Mouse (Mus musculus): Measurements from ENCODE around the gene Ppp1r35. TPM values are rescaled to one million over a fixed set of nuclear protein-coding genes. Genes with fewer than 3 reads are reported as not detected.

Gene Ppp1r35
- polyA plus RNA-seq, 1 experiment from 2014 or later: 51.1 TPM

DNA sequence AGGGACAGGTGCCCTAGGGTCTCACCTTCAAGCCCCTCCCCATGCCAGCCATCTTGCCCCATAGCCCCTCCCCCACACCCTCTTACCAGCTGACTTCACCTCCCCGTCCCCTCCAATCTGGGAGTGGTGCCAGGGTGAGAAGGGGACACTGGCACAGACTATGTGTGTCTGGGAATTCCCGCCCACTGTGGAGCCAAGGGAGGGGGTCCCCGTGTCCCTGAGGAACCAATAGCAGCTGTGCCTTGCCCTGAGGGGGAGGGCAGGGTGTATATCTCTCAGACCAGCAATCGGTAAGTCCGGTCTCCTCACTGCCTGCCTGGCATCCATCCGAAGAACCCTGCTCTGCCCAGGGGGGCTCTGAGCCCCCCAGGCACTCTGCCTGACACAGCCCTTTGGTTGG lies 20.8 kb upstream of the Ppp1r35 start:
- Histone ChIP-seq H3K4me2 (replicated peaks) (peak overlapping the region; percentile 29), H3K27me3 (ENCODE audit: control insufficient read depth, insufficient read depth, low read length) (no peaks in the 10 kb centered on the region), H3K4me3 (replicated peaks; ENCODE audit: low read length) (no peak overlapping the region), H3K4me1 (replicated peaks; ENCODE audit: control insufficient read depth, insufficient read depth, low read length) (peaks cover 10% of the 10 kb centered on the region; the same call in 1 of the 2 replicates), H3K27ac (peak overlapping the region; percentile 63; the same call in 1 of the 2 replicates), H3K36me3 (replicated peaks; ENCODE audit: control insufficient read depth, insufficient read depth) (peaks cover 25% of the 10 kb centered on the region), H3K9me3 (ENCODE audit: control insufficient read depth, low read length) (no peaks in the 10 kb centered on the region), H3K9ac (0 out of 2 replicates have a peak overlapping the region, but pooled peaks have one; percentile 28)
- WGBS: 58% methylated on average over 6 of the region's 6 CpGs
- peak; percentile 73 for ATAC-seq (ENCODE audit: low FRiP score)
- DNase-seq (ENCODE audit: low spot score): peak; percentile 67

DNA sequence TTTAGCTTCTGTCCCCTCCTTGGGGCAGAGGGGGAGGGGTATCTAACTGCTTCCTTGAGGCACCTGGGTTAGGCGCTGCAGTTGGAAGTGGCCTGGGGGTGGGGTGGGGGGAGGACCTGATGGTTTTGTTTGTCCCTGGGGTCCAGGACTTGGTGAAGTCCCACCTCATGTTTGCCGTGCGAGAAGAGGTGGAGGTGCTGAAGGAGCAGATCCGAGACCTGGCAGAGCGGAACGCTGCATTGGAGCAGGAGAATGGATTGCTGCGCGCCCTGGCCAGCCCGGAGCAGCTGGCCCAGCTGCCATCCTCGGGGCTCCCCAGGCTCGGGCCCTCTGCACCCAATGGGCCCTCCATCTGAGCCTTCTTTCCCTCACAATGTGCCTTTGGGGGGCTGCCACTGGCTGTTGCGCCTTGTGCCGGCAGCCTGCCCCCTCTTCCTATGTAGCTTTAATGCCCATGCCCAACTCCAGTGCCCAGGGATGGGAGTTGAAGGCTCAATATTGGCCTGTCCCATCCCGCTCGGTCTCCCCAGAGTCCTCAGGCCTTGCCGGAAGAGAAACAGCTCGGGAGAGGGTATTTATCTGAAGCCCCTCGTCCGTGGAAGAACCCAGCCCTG lies 19.6 kb upstream of the Ppp1r35 start:
- H3K9me3 ChIP-seq (ENCODE audit: control insufficient read depth, low read length): no peaks in the 10 kb centered on the region
- 0 out of 2 replicates have a peak overlapping the region, but pooled peaks have one; percentile 3 for H3K4me3 ChIP-seq (replicated peaks; ENCODE audit: low read length)
- peak overlapping the region; percentile 72 for H3K27ac ChIP-seq

GRCm38 (mm10) chr5:137759971-137760412 lies 18.7 kb upstream of the Ppp1r35 start:
- no peaks in the 10 kb centered on the region for H3K27me3 ChIP-seq (ENCODE audit: control insufficient read depth, insufficient read depth, low read length)
- H3K9me3 ChIP-seq (ENCODE audit: control insufficient read depth, low read length): no peaks in the 10 kb centered on the region
- DNase-seq (ENCODE audit: low spot score): peak; percentile 78
- peak overlapping the region; percentile 72 for H3K27ac ChIP-seq
- peaks cover 10% of the 10 kb centered on the region; the same call in 1 of the 2 replicates for H3K4me1 ChIP-seq (replicated peaks; ENCODE audit: control insufficient read depth, insufficient read depth, low read length)
- 23% methylated on average over 4 of the region's 4 CpGs for WGBS
- H3K4me3 ChIP-seq (replicated peaks; ENCODE audit: low read length): no peak overlapping the region
- ATAC-seq (ENCODE audit: low FRiP score): peak; percentile 89
- no peak overlapping the region for H3K9ac ChIP-seq
- peaks cover 15% of the 10 kb centered on the region for H3K36me3 ChIP-seq (replicated peaks; ENCODE audit: control insufficient read depth, insufficient read depth)
- no peak overlapping the region for H3K4me2 ChIP-seq (replicated peaks)

More for the DNA sequence above, 19.6 kb upstream of the Ppp1r35 start:
- DNase-seq (ENCODE audit: low spot score) (no peak), ATAC-seq (ENCODE audit: low FRiP score) (no peak)
- H3K4me2 ChIP-seq (replicated peaks): no peak overlapping the region
- H3K4me1 ChIP-seq (replicated peaks; ENCODE audit: control insufficient read depth, insufficient read depth, low read length): peaks cover 10% of the 10 kb centered on the region; the same call in 1 of the 2 replicates
- peak overlapping the region; percentile 28; the same call in 1 of the 2 replicates for H3K9ac ChIP-seq
- peaks cover 18% of the 10 kb centered on the region for H3K36me3 ChIP-seq (replicated peaks; ENCODE audit: control insufficient read depth, insufficient read depth)
- H3K27me3 ChIP-seq (ENCODE audit: control insufficient read depth, insufficient read depth, low read length): no peaks in the 10 kb centered on the region
- 88% methylated on average over 19 of the region's 19 CpGs for WGBS

DNA sequence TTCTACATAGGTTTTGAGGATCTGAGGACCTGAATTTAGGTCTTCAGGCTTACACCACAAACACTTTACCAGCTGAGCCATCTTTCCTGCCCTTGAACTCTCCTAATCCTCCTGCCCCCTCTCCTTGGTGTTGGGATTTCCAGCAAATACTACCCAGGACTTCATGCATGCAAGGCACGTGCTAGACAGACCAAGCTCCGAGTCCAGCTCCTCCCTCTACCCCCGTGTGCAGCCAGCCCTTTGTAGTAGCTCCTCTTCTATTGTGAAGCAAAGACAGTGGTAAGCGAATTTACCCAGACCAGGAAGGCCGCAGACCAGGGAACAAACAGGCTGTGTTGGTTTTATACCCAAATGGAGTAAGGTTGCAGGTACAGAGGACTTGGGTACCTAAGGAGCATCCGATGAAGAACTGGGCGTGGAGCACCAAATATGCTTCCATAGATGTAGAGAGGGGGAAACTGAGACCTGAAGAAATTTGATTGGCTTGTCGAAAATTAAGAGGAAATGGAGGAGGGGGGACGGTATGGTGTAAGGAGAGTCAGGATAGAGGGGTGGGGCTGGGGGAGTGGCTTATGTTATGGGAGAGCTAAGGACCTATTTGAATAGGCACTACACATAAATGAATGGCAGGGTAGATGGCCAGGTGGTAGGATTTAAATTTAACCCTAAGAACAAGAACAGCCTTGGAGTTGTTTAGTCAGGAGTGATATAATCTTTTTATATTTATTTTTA lies 13.9 kb upstream of the Ppp1r35 start:
- Histone ChIP-seq H3K27ac (no peak overlapping the region), H3K4me1 (replicated peaks; ENCODE audit: control insufficient read depth, insufficient read depth, low read length) (peaks cover 2% of the 10 kb centered on the region; the same call in 1 of the 2 replicates), H3K9me3 (ENCODE audit: control insufficient read depth, low read length) (no peaks in the 10 kb centered on the region), H3K9ac (no peak overlapping the region), H3K4me3 (replicated peaks; ENCODE audit: low read length) (no peak overlapping the region), H3K27me3 (ENCODE audit: control insufficient read depth, insufficient read depth, low read length) (no peaks in the 10 kb centered on the region), H3K4me2 (replicated peaks) (no peak overlapping the region), H3K36me3 (replicated peaks; ENCODE audit: control insufficient read depth, insufficient read depth) (no peaks in the 10 kb centered on the region)
- 42% methylated on average over 9 of the region's 9 CpGs for WGBS
- DNase-seq (ENCODE audit: low spot score) (no peak), ATAC-seq (ENCODE audit: low FRiP score) (no peak)

- Histone ChIP-seq H3K9ac (no peak overlapping the region), H3K4me3 (replicated peaks; ENCODE audit: low read length) (no peak overlapping the region), H3K36me3 (replicated peaks; ENCODE audit: control insufficient read depth, insufficient read depth) (no peaks in the 10 kb centered on the region), H3K27me3 (ENCODE audit: control insufficient read depth, insufficient read depth, low read length) (no peaks in the 10 kb centered on the region), H3K27ac (no peak overlapping the region), H3K4me2 (replicated peaks) (no peak overlapping the region), H3K4me1 (replicated peaks; ENCODE audit: control insufficient read depth, insufficient read depth, low read length) (peaks cover 2% of the 10 kb centered on the region; the same call in 1 of the 2 replicates), H3K9me3 (ENCODE audit: control insufficient read depth, low read length) (no peaks in the 10 kb centered on the region)
- 65% methylated on average over 3 of the region's 3 CpGs for WGBS
- DNase-seq (ENCODE audit: low spot score) (peak; percentile 37), ATAC-seq (ENCODE audit: low FRiP score) (no peak)
Measured at GRCm38 (mm10) chr5:137766270-137766669, 12.4 kb upstream of the Ppp1r35 start.

GRCm38 (mm10) chr5:137768475-137768874 lies 10.2 kb upstream of the Ppp1r35 start:
- ATAC-seq (ENCODE audit: low FRiP score): peak; percentile 43; the same call in 1 of the 2 replicates
- Histone ChIP-seq H3K9ac (no peak overlapping the region), H3K27ac (no peak overlapping the region), H3K27me3 (ENCODE audit: control insufficient read depth, insufficient read depth, low read length) (no peaks in the 10 kb centered on the region), H3K36me3 (replicated peaks; ENCODE audit: control insufficient read depth, insufficient read depth) (no peaks in the 10 kb centered on the region), H3K4me3 (replicated peaks; ENCODE audit: low read length) (no peak overlapping the region), H3K4me1 (replicated peaks; ENCODE audit: control insufficient read depth, insufficient read depth, low read length) (peaks cover 2% of the 10 kb centered on the region; the same call in 1 of the 2 replicates), H3K9me3 (ENCODE audit: control insufficient read depth, low read length) (no peaks in the 10 kb centered on the region), H3K4me2 (replicated peaks) (no peak overlapping the region)
- 17% methylated on average over 1 of the region's 1 CpGs for WGBS
- no peak for DNase-seq (ENCODE audit: low spot score)

DNA sequence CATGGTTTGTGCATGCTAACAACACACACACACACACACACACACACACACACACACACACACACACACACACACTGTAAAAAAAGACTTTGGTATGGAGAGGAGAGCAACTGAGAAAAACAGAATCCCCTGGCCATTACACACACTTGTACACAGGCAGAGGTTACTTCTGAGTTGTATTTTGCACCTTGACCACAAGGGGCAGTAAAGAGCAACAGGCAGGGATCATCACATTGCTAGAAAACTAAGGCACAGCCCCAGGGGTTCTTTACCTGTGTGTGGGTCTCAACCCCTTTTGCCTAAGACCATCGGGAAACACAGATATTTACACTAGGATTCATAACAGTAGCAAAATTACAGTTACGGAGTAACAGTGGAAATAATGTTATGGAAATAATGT lies 7.9 kb upstream of the Ppp1r35 start:
- H3K9me3 ChIP-seq (ENCODE audit: control insufficient read depth, low read length): no peaks in the 10 kb centered on the region
- ATAC-seq (ENCODE audit: low FRiP score) (no peak), DNase-seq (ENCODE audit: low spot score) (peak; percentile 77)
- H3K36me3 ChIP-seq (replicated peaks; ENCODE audit: control insufficient read depth, insufficient read depth): no peaks in the 10 kb centered on the region
- no peak overlapping the region for H3K27ac ChIP-seq
- no peak overlapping the region for H3K4me3 ChIP-seq (replicated peaks; ENCODE audit: low read length)
- H3K9ac ChIP-seq: no peak overlapping the region
- H3K27me3 ChIP-seq (ENCODE audit: control insufficient read depth, insufficient read depth, low read length): no peaks in the 10 kb centered on the region
- WGBS: 44% methylated on average over 2 of the region's 2 CpGs
- H3K4me2 ChIP-seq (replicated peaks): no peak overlapping the region
- H3K4me1 ChIP-seq (replicated peaks; ENCODE audit: control insufficient read depth, insufficient read depth, low read length): peaks cover 2% of the 10 kb centered on the region; the same call in 1 of the 2 replicates

- H3K4me1 ChIP-seq (replicated peaks; ENCODE audit: control insufficient read depth, insufficient read depth, low read length): peaks cover 2% of the 10 kb centered on the region; the same call in 1 of the 2 replicates
- no peaks in the 10 kb centered on the region for H3K27me3 ChIP-seq (ENCODE audit: control insufficient read depth, insufficient read depth, low read length)
- no peak for DNase-seq (ENCODE audit: low spot score)
- ATAC-seq (ENCODE audit: low FRiP score): no peak
- no peak overlapping the region for H3K4me2 ChIP-seq (replicated peaks)
- no peaks in the 10 kb centered on the region for H3K36me3 ChIP-seq (replicated peaks; ENCODE audit: control insufficient read depth, insufficient read depth)
- no peak overlapping the region for H3K27ac ChIP-seq
- no peak overlapping the region for H3K4me3 ChIP-seq (replicated peaks; ENCODE audit: low read length)
- no peak overlapping the region for H3K9ac ChIP-seq
- no peaks in the 10 kb centered on the region for H3K9me3 ChIP-seq (ENCODE audit: control insufficient read depth, low read length)
Measured at GRCm38 (mm10) chr5:137772755-137773154, 5.9 kb upstream of the Ppp1r35 start.

DNA sequence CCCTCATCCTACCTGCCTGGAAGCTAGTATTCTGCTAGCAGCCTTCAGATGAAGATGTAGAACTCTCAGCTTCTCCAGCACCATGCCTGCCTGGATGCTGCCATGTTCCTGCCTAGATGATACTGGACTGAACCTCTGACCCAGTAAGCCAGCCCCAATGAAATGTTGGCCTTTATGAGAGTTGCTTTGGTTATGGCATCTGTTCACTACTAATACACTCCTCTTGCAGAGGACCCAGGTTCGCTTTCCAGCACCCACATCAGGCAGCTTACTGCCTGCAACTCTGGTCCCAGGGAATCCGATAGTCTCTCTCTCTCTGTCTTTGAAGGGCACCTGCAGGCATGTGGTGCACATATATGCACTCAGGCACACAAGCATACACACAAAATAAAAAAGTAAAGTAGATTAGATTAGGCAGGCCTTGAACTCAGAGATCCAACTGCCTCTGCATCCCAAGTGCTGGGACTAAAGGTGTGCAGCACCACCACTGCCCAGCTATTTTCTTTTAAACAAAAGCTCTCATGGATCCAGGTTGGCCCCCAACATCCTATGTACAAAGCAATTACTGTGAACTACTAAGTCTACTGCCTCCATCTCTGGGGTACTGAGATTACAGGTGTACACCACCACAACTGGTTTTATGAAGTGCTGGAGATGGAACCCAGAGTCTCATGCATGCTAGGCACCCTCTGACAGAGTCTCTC lies 2.9 kb upstream of the Ppp1r35 start:
- WGBS: 90% methylated on average over 2 of the region's 2 CpGs
- Histone ChIP-seq H3K27me3 (ENCODE audit: control insufficient read depth, insufficient read depth, low read length) (no peaks in the 10 kb centered on the region), H3K9ac (no peak overlapping the region), H3K4me1 (replicated peaks; ENCODE audit: control insufficient read depth, insufficient read depth, low read length) (peaks cover 17% of the 10 kb centered on the region), H3K27ac (no peak overlapping the region), H3K9me3 (ENCODE audit: control insufficient read depth, low read length) (no peaks in the 10 kb centered on the region), H3K36me3 (replicated peaks; ENCODE audit: control insufficient read depth, insufficient read depth) (peaks cover 8% of the 10 kb centered on the region), H3K4me2 (replicated peaks) (no peak overlapping the region), H3K4me3 (replicated peaks; ENCODE audit: low read length) (no peak overlapping the region)
- DNase-seq (ENCODE audit: low spot score): no peak
- ATAC-seq (ENCODE audit: low FRiP score): no peak
